Mouse (Mus musculus): Measurements from ENCODE around the gene Macf1.

- no peak for TF ChIP-seq CEBPB (IDR thresholded peaks at IDR 0.05; ENCODE audit: low read depth)
- TF ChIP-seq CTCF (IDR thresholded peaks at IDR 0.05; ENCODE audit: control insufficient read depth, insufficient read depth, insufficient read length) = no peak
- no peak for TF ChIP-seq MYOG (IDR thresholded peaks at IDR 0.05; ENCODE audit: control insufficient read depth, extremely low read depth, insufficient read length)
- no peak for TF ChIP-seq USF1 (IDR thresholded peaks at IDR 0.05; ENCODE audit: low read depth)
Observed at GRCm38 (mm10) chr4:123591026-123591635, 93.0 kb downstream of the Macf1 start.
